Mouse (Mus musculus) cerebellum, postnatal 36 days (tissue): ENCODE results near the gene Prr14.
"Not testable (repeated sequence)": the region's sequence is repeated elsewhere in the genome, so short reads cannot be mapped to it uniquely, and the experiment has no call there.

ENCODE experiments used
- DNase-seq, 2 experiments: peaks; one replicate each; pipeline ENCODE4 v3.0.0; 2021 to 2022; ENCODE audit warnings: mixed read lengths in 2 of 2

Gene Prr14

DNA sequence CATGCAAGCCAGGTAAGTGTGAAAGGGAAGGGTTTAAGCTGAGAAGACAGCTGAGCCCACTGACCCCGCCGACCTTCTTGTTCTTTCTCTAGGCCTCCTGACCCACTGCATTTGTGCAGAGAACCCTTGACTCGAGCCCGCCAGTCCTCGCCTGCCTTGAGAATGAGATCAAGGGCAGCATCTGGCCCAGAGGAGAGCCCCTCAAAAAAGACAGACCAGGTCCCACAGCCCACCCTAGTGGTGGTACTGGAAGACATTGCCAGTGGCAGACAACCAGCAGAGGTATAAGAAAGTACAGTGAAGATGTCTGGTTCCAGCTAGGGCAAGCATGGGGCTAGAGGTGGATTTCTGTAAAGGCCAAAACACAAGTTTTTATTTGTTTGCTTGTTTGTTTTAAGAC, 14.3 kb downstream of the Prr14 start:
- no peak for DNase-seq

DNA sequence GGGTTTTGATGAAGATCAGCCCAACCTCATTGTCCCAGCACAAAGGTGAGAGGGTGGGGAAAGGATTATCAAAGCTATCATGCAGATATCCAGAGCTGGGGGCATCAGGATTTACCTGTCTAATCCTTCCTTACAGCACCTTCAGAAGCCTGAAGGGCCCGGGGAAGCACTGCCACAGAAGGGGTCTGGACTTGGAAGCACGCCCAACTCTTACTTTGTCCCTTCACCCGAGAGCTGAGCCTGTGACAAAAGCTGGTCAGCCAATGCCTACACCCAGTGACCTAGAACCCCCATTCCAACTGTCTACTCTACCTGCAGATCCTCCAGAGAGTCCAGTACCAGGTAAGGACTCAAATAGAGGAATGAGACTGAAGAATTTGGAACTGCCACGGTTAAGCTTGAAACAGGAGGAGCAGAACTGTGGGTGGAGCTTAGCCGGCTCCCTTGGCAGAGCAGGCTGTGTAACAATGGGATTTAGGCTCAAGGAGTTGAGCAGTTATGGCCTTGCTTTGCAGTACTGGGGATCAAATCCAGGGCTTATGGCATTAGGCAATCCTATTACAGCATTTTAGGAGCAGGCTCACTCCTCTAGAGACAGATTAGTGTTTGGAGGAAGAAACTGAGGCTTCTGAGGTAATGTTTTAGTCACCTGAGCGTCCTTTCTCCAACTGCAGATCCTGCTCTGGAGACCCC, 15.1 kb downstream of the Prr14 start:
- no peak for DNase-seq

DNA sequence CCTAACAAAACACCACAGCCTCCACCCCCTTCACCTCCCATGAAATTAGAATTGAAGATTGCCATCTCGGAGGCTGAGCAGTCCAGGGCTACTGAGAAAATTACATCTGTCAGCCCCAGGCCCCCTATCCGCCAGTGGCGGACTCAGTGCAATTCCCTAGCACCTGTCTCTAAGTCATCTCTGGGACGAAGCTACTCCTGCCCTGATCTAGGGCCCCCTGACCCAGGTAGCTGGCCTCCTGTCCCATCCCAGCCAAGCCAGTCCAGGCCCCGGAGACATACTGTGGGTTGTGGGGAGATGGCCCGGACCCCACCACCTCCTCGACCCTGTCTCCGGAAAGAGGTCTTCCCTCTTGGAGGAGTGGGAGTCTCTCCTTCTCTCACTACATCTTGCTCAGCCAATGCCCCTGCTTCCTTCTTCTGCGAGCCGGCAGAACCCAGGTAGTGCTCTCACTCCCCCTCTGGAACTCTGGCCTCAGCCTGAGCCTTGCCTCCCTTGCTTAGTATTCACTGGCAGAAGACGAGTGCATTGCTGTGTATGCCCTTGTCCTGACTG, 15.9 kb downstream of the Prr14 start:
- DNase-seq: no peak

DNA sequence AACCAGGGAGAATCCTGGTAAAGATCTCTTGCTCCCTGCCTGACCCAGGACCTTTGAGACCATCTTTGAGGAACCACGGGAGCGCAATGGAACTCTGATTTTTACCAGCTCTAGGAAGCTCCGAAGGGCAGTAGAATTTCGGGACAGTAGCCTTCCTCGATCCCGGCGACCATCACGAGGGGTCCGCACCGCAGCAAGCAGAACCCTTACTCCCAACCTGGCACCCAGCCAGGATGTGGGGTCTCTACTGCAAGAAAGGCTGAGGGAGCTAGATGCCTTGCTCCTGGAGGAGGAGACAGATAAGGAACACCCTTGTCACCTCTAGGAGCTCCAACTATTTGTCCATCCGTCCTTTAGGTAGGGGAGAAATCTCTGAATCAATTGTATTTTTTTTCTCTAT, 16.9 kb downstream of the Prr14 start:
- peak; percentile 23 to 40 for DNase-seq

DNA sequence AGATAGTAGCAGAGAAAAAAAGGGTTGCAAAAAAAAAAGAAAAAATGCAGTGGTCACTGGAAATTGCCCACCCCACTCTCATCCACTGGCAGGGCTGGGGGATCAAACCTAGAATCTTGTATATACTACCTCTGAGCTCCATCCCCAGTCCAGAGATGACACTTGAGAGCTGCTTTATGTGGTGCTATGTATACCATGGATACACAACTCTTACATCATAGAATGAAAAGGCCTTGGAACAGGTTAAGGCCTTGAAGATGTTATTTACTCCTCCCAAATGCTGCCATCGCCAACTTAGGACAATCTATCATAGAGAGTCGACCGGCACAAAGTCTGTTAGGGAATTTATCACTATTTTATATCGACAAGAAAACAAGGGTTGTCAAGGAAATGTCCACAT, 17.4 kb downstream of the Prr14 start:
- DNase-seq: no peak

DNA sequence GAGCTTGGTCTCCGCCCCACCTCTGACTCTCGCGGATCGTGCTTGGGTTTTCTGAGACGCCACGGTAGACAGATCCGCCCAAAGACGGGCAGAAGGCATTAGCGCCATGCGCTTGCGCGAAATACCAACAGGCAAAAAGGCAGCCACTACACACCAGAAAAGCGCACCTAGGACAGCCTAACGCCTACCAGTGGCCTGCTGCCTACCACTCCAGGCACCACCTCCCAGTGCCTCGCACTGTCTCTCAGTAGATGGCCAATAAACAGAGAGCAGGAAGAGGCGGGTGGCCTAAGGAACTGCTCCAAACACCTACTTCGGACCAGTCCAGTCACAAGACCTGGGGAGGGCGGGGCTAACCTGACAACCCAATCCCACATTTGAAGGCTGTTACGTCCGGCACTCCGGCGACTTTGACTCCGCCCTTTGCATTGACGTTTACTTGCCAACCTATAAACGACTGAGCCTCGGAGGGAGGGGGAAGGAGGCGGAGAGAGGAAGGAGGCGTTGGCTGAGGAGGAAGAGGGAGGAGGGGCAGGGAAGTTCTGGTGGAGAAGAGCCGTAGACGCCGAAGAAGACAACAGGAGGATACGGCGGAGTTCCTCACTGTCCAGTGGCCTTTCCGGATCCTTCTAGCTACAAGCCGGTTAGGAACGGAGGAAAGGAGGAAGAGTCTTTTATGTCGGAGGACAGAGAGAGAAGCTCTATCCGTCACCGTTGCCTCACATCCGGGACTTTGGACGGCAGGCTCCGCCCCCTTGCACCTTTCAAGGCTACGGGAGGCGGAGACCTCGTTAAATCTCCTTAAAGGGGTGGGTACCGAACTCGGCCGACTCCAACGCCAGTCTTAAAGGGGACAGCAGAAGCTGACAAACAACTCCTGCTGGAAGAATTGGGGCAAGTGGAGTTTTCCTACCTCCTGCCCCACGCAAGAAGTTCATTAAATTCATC, 18.6 kb downstream of the Prr14 start:
- peak; percentile 99 for DNase-seq

DNA sequence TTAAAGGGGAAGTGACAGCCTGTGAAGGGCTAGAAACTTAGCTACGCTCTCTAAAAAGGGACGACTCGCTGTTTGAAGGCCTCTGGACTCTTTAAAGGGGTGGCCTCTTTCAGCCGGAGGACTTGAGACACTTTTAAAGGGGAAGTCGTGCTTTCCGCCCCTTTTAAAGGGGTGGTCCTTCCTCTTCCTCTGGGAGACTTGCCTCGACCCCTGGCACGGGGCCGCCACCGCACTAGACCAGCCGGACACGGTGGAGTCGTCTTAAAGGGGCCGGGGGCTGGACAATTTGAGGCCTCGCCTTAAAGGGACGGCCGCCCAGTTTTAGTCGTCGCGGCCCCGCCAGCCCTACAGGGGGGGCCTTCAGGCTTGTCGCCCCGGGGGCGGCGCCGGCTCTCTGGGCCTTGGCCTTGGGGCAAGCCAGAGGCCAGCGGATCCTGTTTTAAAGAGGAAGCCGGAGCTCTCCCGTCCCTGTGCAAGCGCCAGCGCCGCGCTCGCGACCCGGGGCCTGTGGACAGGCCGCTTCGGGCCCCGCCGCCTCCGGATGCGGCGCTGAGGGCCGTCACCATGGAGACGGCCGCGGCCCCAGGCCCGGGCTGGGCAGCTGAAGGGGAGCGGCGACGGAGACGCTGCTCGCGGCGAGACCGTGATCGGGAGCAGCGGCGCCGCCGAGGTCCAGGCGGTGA, 19.4 kb downstream of the Prr14 start, which contains the start of gene Fbrs:
Fbrs (plus strand) TSS at position 565 of the 683 bp plus-strand sequence.
- DNase-seq: peak; percentile 93 to 96

DNA sequence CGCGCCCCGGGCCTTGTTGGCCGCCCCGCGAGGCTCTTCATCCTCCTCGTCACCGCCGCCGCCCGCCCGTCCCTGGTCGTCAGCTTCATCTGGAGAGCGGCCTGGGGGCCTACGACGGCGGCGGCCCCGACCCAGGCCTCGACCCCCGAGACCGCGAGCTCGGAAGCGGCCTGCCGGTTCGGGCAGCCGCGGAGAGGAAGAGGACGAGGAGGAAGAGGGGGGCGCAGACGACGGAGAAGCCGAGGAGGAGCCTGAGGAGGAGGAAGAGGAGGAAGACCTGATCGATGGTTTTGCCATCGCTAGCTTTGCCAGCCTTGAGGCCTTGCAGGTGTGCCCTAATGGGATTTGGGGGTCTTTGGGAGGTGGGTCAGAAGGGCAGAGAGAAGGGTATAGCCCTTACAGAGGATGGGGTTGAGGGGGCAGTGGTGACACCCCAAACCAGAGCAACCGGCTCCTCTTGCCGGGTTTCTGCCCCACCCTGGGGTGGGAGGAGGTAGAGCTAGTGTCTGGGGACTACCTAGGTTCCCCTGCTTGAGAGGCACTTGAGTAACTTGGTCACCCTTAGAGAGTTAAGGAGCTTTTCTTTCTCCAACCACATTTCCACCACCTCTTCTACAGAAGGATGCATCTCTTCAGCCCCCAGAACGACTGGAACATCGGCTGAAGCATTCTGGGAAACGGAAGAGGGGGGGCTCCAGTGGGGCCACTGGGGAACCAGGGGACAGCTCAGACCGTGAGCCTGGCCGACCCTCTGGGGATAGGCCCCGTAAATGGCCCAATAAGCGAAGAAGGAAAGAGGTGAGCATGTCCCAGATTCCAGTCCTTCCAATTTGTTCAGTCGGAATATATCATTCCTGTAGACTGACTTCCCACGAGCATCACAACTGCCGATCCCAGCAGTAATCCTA, 20.2 kb downstream of the Prr14 start:
- peak in 1 of 2 experiments; percentile 27 for DNase-seq

DNA sequence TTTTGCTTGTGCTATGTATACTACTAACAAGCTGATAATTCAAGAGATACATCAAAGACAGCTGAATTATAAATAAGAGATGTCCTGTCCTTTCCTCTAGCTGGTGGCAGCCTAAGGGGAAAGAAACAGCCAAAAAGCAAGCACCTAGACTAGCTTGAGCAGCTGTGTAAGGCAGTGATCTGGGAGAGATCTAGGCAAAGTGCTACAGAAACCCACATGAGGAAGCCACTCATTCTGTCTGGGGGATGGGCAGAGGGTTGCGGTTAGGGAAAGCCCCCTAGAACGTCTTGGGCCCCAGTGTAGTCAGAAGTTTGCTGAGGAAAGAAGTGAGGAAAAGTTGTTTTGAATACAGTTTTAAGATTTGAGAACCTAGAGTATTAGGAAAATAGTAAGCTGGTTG, 20.9 kb downstream of the Prr14 start:
- no peak for DNase-seq

DNA sequence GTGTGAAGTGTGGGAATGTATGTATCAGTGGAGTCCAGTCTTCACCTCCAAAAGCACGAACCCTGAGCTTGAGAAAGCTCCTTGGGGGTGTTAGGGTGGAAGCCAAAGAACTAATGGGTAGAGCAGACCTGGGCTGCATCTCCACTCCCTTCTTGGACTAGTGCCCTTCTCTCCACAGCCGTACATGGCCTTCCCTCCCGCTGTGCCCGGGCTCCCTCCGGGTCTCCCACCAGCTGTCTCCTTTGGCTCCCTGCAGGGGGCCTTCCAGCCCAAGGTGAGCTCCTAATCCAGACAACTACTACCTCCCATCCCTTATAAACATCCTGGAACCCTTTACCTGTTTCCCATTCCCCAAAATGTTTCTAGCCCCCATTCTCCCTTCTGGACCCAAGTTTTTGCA, 26.0 kb downstream of the Prr14 start:
- DNase-seq: peak; percentile 45 to 58

DNA sequence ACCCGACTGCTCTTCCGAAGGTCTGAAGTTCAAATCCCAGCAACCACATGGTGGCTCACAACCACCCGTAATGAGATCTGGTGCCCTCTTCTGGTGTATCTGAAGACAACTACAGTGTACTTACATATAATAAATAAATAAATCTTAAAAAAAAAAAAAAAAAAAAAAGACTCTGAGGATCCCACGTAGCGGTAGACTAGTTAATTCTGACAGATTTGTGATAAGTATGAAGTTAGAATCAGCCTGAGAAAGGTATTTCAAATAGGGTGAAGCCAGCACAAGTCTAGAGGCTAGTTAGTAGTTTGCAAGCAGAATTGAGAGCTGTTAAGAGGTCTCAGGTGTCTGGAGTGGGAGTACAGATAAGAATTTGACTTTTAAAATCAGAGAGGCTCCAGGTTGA, 29.0 kb downstream of the Prr14 start:
- DNase-seq: not testable (repeated sequence)

DNA sequence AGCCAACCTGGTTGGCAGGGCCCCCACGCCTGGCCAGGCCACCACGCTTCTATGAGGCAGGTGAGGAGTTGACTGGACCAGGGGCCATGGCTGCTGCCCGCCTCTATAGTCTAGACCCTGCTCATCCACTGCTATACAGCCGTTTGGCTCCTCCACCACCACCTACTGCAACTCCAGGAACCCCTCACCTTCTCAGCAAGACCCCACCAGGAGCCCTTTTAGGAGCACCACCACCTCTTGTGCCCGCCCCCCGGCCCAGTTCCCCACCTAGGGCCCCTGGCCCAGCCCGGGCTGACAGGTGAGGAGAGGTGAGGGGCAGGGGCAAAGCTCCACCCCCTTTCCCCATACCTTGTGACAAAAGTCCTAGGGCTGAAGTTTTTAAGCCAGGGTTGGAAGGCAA, 30.6 kb downstream of the Prr14 start:
- DNase-seq: no peak

DNA sequence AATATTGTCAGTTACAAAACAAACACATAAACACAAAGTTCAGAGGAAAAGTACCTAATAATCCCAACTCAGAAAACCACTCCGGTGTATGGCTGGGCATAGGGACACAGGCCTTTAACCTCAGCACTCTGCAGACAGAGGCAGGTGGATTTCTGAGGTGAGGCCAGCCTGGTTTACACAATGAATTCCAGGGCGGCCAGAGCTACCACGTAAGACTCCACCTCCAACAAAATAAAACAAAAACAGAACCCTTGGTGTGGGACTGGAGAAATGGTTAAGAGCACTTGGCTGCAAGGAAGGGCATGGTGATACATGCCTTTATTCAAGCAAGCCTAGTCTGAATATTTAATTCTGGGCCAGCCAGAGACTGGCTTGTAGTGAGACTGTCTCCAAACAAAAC, 32.4 kb downstream of the Prr14 start:
- no peak for DNase-seq

DNA sequence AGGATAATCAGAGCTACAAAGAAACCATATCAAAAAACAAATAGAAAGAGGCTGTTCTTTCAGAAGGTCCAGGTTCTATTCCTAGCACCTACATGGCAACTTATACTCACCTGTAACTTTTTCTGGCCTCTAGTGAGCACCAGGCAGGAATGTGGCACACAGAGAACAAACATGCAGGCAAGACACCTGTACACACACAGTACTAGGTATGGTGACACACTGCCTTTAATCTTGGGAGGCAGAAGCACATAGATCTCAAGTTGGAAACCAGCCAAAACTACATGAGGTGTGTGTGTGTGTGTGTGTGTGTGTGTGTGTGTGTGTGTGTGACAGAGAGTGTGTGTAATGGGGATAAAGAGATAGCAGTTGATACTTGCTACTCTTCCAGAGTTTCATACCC, 35.2 kb downstream of the Prr14 start:
- no peak for DNase-seq

DNA sequence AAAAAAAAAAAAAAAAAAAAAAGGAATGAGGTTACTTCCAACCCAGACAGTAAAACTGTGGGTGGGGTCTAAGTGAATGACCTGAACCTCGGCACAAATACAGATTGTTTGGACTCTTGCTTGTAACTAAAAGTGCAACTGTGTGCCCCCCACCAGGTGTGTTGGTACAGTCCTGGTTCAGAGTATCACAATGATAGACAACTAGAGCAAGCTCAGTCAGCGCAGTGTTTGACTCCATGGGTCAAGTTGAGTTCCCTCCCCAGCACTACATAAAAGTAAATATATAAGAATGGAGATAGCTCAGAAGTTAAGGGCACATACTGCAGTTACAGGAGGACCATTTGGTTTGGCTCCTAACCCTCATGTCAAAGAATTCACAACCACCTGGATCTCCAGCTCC, 38.0 kb downstream of the Prr14 start:
- no peak for DNase-seq

DNA sequence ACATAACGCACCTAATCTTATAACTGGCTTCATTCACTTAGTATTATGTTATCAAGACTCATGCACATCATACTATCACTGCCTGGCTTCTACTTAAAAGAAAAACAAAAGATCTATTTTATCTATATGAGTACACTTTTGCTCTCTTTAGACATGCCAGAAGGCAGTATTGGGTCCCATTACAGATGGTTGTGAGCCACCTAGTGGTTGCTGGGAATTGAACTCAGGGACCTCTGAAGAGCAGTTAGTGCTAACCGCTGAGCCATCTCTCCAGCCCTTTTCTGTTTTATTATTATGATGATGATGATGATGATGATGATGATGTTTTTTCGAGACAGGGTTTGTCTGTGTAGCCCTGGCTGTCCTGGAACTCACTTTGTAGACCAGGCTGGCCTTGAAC, 39.0 kb downstream of the Prr14 start:
- DNase-seq: peak; percentile 51 to 56

DNA sequence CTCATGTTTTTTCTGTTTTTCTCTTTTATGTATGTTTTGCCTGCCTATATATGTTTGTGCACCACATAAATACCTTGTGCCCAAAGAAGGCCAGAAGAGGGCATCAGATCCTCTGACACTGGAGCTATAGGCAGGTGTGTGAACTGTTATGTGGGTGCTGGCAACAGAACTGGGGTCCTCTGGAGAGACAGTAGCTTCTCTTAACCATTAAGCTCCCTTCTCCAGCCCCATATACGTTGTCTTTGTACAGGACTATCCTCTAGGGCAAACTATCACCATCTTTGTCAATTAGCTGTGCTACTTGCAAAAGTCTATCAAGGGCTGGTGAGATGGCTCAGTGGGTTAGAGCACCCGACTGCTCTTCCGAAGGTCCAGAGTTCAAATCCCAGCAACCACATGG, 48.9 kb downstream of the Prr14 start:
- no peak for DNase-seq

DNA sequence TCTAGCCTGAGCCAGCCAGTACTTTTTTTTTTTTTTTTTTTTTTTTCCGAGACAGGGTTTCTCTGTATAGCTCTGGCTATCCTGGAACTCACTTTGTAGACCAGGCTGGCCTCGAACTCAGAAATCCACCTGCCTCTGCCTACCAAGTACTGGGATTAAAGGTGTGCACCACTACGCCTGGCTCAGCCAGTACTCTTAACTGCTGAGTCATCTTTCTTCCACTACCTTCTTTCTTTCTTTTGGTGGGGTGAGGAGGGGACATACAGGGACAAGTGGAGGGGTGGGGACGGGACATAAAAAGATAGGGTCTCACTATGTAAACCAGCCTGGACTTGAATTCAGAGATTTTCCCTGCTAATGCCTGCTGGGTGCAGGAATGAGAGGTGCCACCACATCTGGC, 50.4 kb downstream of the Prr14 start:
- not testable (repeated sequence) for DNase-seq

DNA sequence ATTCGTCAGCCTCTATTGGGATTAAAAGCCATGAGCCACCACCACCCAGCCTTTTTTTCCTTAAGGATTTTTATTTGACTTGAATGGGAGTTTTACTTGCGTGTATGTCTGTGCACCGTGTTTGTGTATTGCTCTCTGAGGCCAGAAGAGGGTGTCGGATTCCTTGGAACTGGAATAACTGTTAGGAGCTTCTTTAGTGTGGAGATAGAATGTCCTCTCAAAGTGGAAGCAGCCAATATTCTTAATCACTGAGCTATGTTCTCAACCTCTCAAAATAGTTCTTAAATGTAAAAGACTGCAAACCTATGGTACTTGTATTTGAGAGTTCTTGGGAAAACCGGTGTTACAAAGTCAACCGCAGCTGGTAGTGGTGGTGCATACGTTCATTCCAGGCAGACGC, 51.8 kb downstream of the Prr14 start:
- DNase-seq: peak in 1 of 2 experiments; percentile 29

DNA sequence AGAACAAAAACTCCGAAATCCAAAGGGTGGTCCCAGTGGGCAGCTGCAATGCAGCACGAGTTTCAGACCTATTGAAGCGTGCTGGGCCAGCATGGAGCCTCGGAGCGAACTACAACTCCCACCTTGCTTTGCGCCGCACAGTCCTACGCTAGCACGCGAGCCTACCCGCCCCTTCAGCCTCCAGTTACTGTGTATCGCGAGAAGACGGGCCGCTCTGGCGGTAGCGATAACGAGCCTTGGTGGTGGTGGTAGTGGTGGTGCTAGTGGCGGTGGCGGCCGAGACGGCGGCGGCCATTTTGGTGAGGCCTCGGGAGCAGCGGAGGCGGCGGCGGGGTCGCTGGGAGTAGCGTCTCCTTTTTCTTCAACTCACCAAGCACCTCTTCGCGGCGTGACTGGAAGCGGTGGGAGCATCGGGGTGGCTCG, 52.4 kb downstream of the Prr14 start, which contains the start of gene Srcap:
Srcap (plus strand) TSS at position 176 of the 423 bp plus-strand sequence.
- DNase-seq: peak; percentile 94

DNA sequence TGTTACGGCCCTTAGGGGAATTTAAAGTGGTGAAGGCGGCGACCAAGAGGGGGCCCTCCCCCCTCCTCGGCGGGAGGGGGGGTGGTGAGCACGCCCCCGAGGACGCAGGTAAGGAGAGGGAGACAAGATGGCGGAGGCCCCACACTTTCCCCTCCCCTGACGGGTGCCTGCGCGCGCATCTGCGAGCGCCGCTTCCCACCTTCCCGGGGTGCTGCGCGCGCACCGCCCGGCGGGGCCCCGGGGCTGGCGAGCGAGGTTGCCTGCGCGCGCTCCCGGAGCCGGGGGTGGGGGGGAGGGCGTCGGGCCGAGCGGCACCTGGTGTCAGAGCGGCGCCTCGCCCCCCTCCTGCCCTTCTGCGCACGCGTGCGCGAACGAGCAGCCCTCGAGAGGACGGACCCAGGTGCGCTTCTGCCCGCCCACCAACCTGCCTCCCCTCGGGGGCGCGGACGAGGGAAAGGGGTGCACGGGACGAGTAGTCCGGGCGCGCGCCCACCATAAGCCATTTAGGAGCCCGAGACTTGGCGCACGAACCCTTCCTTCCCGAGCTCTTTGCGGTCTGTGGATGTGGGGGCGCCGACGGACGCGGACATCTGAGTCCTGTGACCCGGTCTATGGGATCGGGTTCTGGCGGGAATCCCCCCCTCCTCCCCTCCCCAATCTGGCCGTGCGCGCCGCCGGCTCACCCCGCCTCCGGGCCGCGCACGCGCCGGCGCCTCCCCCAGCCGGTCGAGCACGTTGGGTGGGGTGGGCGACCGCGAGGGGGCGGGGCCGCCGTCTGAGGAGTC, 53.0 kb downstream of the Prr14 start:
- peak; percentile 77 to 89 for DNase-seq
